Mouse (Mus musculus) colon, adult 2 months (tissue): Measurements from ENCODE around the gene Gm16513. TPM values are rescaled to one million over a fixed set of nuclear protein-coding genes. Genes with fewer than 3 reads are reported as not detected.

Experiments
- polyA plus RNA-seq: library from polyadenylated mRNA; depleted of rRNA; stranded (reverse); fragments of >200 nt; gene quantifications from 2 replicates; pipeline ENCODE4 v1.2.3, GENCODE M21; 2012; rRNA removed

Gene Gm16513
- not detected in 2 replicates for polyA plus RNA-seq

GRCm38 (mm10) chr5:95182324-95182723, at the start of gene Gm16513:
TSS of gene Gm16513 (plus strand) at chr5:95182624.

Other genes with a start within 250 kb of the Gm16513 start
- gene Gm6367, start 194.0 kb upstream of the Gm16513 start, polyA plus RNA-seq, result not detected in 2 replicates
- not detected in 2 replicates for gene Gm7942, start 75.7 kb upstream of the Gm16513 start, polyA plus RNA-seq
- gene Gm10424, start 90.1 kb downstream of the Gm16513 start, polyA plus RNA-seq, result not detected in 2 replicates
- gene Gm3259, start 123.3 kb downstream of the Gm16513 start, polyA plus RNA-seq, result not detected in 2 replicates